Mouse (Mus musculus): Measurements from ENCODE around the gene Mt3. TPM values are rescaled to one million over a fixed set of nuclear protein-coding genes. Genes with fewer than 3 reads are reported as not detected.

The Mt3 gene
- polyA plus RNA-seq, 1 experiment from 2014 or later = 279 TPM

DNA sequence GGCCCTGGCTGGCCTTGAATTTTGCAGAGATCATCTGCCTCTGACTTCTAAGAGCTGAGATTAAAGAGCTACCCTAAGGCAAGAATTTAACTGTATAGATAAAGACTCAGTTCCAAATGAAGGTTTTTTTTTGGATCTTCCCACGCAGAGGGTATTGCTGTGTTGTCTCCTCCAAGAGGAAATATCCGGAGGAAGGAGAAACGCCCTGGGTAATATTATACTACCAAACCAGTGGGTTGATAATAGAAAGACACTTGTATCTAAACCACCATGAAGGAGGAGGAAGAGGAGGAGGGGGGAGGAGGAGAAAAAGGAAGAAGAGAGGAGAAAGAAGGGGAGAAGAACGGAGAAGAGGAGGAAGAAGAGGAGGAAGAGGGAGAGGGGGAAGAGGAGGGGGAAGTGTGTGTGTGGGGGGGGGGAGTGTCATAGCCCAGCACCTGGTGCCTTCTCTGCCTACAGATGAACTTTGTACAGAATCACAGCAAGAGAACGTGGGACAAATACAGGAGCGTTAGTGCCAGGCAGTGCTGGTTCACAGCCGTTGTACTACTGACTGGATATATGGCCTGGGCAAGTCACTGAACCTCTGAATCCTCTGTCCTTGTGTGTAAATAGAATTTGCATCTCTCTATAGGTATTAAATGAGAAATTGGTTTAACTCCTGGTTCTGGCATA is 25.4 kb downstream of the Mt3 start:
- WGBS = 62% methylated on average over 7 of the region's 7 CpGs
- H3K27ac ChIP-seq (replicated peaks) = no peak overlapping the region
- no peaks in the 10 kb centered on the region for H3K9me3 ChIP-seq (replicated peaks)
- H3K4me1 ChIP-seq = peaks cover 26% of the 10 kb centered on the region
- H3K36me3 ChIP-seq = no peaks in the 10 kb centered on the region
- peaks cover 93% of the 10 kb centered on the region for H3K27me3 ChIP-seq (replicated peaks)
- H3K4me3 ChIP-seq (replicated peaks) = no peak overlapping the region
- no peak for ATAC-seq (ENCODE audit: low FRiP score)
- H3K4me2 ChIP-seq = no peak overlapping the region
- no peak overlapping the region for H3K9ac ChIP-seq (replicated peaks)

DNA sequence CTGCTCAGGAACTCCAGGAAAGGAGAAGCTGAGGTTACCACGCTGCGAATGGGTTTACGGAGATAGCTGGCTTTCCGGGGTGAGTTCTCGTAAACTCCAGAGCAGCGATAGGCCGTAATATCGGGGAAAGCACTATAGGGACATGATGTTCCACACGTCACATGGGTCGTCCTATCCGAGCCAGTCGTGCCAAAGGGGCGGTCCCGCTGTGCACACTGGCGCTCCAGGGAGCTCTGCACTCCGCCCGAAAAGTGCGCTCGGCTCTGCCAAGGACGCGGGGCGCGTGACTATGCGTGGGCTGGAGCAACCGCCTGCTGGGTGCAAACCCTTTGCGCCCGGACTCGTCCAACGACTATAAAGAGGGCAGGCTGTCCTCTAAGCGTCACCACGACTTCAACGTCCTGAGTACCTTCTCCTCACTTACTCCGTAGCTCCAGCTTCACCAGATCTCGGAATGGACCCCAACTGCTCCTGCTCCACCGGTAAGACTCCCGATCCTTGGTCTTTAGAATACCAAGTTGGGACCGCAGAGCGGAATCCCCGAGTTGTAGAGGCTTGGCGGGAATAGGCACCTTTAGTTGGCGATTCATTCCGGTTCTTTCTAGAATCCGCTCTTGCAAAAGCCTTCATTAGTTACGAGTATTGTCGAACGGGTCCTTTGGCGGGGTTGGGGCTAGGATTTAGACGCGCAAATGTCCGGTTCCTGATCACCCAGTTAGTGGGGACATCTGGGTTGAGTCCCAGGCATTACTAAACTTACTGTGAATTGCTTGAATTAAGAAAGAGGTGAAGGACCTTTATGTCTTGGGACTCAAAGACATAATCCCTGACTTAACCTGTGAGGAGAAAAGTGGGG is 26.7 kb downstream of the Mt3 start, which contains the start of gene Mt1:
Gene Mt1, plus strand, starts transcription at position 226 of the 856 bp plus-strand sequence.
- Histone ChIP-seq H3K4me3 (replicated peaks) (peak within 1 kb of the TSS; percentile 38), H3K27me3 (replicated peaks) (peaks cover 93% of the 10 kb centered on the region), H3K27ac (replicated peaks) (no peak within 1 kb of the TSS; the same call in 1 of the 2 replicates), H3K9ac (replicated peaks) (peak within 1 kb of the TSS; percentile 33), H3K4me1 (peaks cover 30% of the 10 kb centered on the region), H3K36me3 (no peaks in the 10 kb centered on the region), H3K4me2 (peak within 1 kb of the TSS; percentile 83), H3K9me3 (replicated peaks) (no peaks in the 10 kb centered on the region)
- WGBS = 1% methylated on average over 50 of the region's 50 CpGs
- peak; percentile 91 for ATAC-seq (ENCODE audit: low FRiP score)

- peak overlapping the region; percentile 38 for H3K4me3 ChIP-seq (replicated peaks)
- peaks cover 92% of the 10 kb centered on the region for H3K27me3 ChIP-seq (replicated peaks)
- 0 out of 2 replicates have a peak overlapping the region, but pooled peaks have one; percentile 11 for H3K9ac ChIP-seq (replicated peaks)
- H3K27ac ChIP-seq (replicated peaks) = no peak overlapping the region
- WGBS = 4% methylated on average over 25 of the region's 25 CpGs
- H3K9me3 ChIP-seq (replicated peaks) = no peaks in the 10 kb centered on the region
- peak overlapping the region; percentile 83 for H3K4me2 ChIP-seq
- H3K36me3 ChIP-seq = no peaks in the 10 kb centered on the region
- no peak for ATAC-seq (ENCODE audit: low FRiP score)
- peaks cover 30% of the 10 kb centered on the region for H3K4me1 ChIP-seq
Observed at GRCm38 (mm10) chr8:94179713-94180560, 27.5 kb downstream of the Mt3 start.

- H3K4me1 ChIP-seq = peaks cover 30% of the 10 kb centered on the region
- H3K9me3 ChIP-seq (replicated peaks) = no peaks in the 10 kb centered on the region
- no peak overlapping the region for H3K9ac ChIP-seq (replicated peaks)
- no peak overlapping the region for H3K4me3 ChIP-seq (replicated peaks)
- H3K27ac ChIP-seq (replicated peaks) = no peak overlapping the region
- WGBS = 79% methylated on average over 1 of the region's 1 CpGs
- ATAC-seq (ENCODE audit: low FRiP score) = no peak
- no peaks in the 10 kb centered on the region for H3K36me3 ChIP-seq
- peak overlapping the region; percentile 83 for H3K4me2 ChIP-seq
- peaks cover 90% of the 10 kb centered on the region for H3K27me3 ChIP-seq (replicated peaks)
Observed at GRCm38 (mm10) chr8:94180561-94180908, 28.1 kb downstream of the Mt3 start.

DNA sequence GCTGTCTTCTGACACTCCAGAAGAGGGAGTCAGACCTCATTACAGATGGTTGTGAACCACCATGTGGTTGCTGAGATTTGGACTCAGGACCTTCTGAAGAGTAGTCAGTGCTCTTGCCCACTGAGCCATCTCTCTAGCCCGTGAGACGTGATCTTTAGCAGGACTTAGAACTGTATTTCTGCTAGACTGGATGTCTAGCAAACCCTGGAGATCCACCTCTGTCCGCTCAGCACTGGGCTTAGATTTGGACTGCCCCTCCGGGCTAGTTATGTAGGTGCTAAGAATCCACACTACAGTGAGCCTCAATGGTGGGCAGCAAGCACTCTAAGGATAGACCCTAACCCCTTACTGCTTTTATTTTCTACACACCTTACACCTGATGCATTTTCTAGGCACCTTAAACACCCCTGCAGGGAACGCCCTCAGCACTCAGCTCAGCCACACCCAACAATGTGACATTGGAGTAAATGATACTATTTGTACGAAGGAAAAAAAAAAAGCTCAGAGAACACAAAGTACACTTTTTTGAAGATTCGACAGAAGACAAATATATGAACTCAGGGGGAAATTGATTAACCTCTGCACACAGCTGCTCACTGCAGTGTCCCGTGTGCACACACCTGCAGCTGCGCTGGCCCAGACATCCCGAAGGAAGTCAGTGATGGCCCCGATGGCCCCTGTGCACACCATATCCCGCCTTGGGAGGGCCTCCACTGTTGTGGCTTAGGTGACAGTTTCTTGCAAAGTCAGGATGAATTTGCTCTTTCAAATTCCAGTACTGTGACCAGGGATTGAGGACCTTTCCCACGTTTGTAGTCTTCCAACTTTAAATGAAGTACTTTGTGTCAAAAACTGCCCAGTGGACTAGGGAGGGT is 29.9 kb downstream of the Mt3 start:
- no peak for ATAC-seq (ENCODE audit: low FRiP score)
- Histone ChIP-seq H3K27me3 (replicated peaks) (peaks cover 90% of the 10 kb centered on the region), H3K9ac (replicated peaks) (0 out of 2 replicates have a peak overlapping the region, but pooled peaks have one; percentile 5), H3K9me3 (replicated peaks) (no peaks in the 10 kb centered on the region), H3K4me3 (replicated peaks) (no peak overlapping the region), H3K4me2 (no peak overlapping the region), H3K27ac (replicated peaks) (no peak overlapping the region), H3K4me1 (peaks cover 40% of the 10 kb centered on the region), H3K36me3 (no peaks in the 10 kb centered on the region)
- WGBS = 66% methylated on average over 13 of the region's 13 CpGs

GRCm38 (mm10) chr8:94183117-94183516 is 30.7 kb downstream of the Mt3 start:
- H3K4me1 ChIP-seq = peaks cover 46% of the 10 kb centered on the region
- peaks cover 87% of the 10 kb centered on the region for H3K27me3 ChIP-seq (replicated peaks)
- WGBS = under 1% methylated on average over 16 of the region's 16 CpGs
- H3K27ac ChIP-seq (replicated peaks) = no peak overlapping the region
- H3K4me3 ChIP-seq (replicated peaks) = peak overlapping the region; percentile 24
- peak; percentile 32; the same call in 1 of the 2 replicates for ATAC-seq (ENCODE audit: low FRiP score)
- no peaks in the 10 kb centered on the region for H3K36me3 ChIP-seq
- H3K9me3 ChIP-seq (replicated peaks) = no peaks in the 10 kb centered on the region
- H3K4me2 ChIP-seq = peak overlapping the region; percentile 51
- H3K9ac ChIP-seq (replicated peaks) = 0 out of 2 replicates have a peak overlapping the region, but pooled peaks have one; percentile 5

DNA sequence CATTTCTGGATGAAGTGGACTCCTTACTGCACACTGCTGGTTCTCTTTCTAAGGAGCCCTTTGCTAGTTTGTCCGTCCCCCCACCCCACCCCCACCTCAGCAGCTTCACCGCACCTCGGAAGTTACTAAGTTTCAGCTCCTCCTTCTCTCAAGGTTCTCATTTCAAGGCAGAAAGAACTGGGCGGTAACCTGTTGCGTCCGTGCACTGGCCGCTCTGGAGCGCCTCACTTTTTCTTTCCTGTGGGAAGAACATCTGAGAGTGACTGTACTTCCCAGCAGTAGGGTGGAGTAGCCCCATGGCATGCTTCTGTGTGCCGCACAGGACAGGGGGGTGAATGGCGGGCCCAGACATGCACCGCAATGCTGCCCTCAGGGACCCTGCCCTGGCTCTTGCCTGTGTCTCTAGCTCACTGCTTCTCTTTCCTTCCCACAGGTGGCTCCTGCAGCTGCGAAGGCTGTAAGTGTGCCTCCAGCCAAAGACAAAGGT is 32.0 kb downstream of the Mt3 start:
- no peak for ATAC-seq (ENCODE audit: low FRiP score)
- Histone ChIP-seq H3K4me3 (replicated peaks) (no peak overlapping the region), H3K4me2 (no peak overlapping the region), H3K27ac (replicated peaks) (no peak overlapping the region), H3K9me3 (replicated peaks) (no peaks in the 10 kb centered on the region), H3K4me1 (peaks cover 36% of the 10 kb centered on the region), H3K36me3 (no peaks in the 10 kb centered on the region), H3K27me3 (replicated peaks) (peaks cover 77% of the 10 kb centered on the region), H3K9ac (replicated peaks) (no peak overlapping the region)
- 22% methylated on average over 12 of the region's 12 CpGs for WGBS

- Histone ChIP-seq H3K9ac (replicated peaks) (no peak overlapping the region), H3K36me3 (no peaks in the 10 kb centered on the region), H3K4me1 (peaks cover 29% of the 10 kb centered on the region), H3K4me3 (replicated peaks) (no peak overlapping the region), H3K9me3 (replicated peaks) (no peaks in the 10 kb centered on the region), H3K27me3 (replicated peaks) (peaks cover 64% of the 10 kb centered on the region), H3K4me2 (no peak overlapping the region), H3K27ac (replicated peaks) (no peak overlapping the region)
- 64% methylated on average over 6 of the region's 6 CpGs for WGBS
- no peak for ATAC-seq (ENCODE audit: low FRiP score)
Observed at GRCm38 (mm10) chr8:94185791-94186190, 33.4 kb downstream of the Mt3 start.

DNA sequence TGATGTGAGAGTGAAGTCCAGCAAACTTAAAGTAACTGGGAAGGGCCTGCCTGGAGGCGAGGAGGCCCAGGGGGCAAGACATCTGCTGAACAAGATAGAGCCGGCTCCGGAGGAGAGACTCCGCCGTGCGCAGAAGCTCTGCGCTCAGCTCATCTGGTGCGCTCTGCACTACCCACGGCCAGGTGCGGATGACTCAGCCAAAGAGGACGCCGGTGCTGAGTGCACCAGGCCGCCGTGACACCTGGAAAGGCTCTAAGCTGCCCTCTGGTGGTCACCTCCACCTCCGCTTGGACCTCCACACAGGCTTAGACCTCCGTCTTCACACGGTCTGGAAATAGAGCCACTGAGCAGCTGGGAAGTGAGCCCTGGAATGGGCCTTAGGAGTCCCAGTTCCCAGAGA is 34.1 kb downstream of the Mt3 start:
- Histone ChIP-seq H3K9ac (replicated peaks) (0 out of 2 replicates have a peak overlapping the region, but pooled peaks have one; percentile 14), H3K27ac (replicated peaks) (no peak overlapping the region), H3K36me3 (no peaks in the 10 kb centered on the region), H3K9me3 (replicated peaks) (no peaks in the 10 kb centered on the region), H3K27me3 (replicated peaks) (peaks cover 59% of the 10 kb centered on the region), H3K4me3 (replicated peaks) (peak overlapping the region; percentile 16), H3K4me1 (peaks cover 35% of the 10 kb centered on the region), H3K4me2 (peak overlapping the region; percentile 44)
- peak; percentile 49; the same call in 1 of the 2 replicates for ATAC-seq (ENCODE audit: low FRiP score)
- WGBS = 5% methylated on average over 17 of the region's 17 CpGs

GRCm38 (mm10) chr8:94187290-94188002 is 35.0 kb downstream of the Mt3 start:
- ATAC-seq (ENCODE audit: low FRiP score) = no peak
- peaks cover 51% of the 10 kb centered on the region for H3K27me3 ChIP-seq (replicated peaks)

More at GRCm38 (mm10) chr8:94187290-94188002, 35.0 kb downstream of the Mt3 start:
- Histone ChIP-seq H3K27ac (replicated peaks) (no peak overlapping the region), H3K4me2 (no peak overlapping the region), H3K36me3 (no peaks in the 10 kb centered on the region), H3K9me3 (replicated peaks) (no peaks in the 10 kb centered on the region), H3K4me3 (replicated peaks) (no peak overlapping the region), H3K9ac (replicated peaks) (no peak overlapping the region), H3K4me1 (peaks cover 35% of the 10 kb centered on the region)
- WGBS = 25% methylated on average over 21 of the region's 21 CpGs
